Comparison of ENCODE assay signal across 8 mouse cellular contexts in the genomic region with DNA sequence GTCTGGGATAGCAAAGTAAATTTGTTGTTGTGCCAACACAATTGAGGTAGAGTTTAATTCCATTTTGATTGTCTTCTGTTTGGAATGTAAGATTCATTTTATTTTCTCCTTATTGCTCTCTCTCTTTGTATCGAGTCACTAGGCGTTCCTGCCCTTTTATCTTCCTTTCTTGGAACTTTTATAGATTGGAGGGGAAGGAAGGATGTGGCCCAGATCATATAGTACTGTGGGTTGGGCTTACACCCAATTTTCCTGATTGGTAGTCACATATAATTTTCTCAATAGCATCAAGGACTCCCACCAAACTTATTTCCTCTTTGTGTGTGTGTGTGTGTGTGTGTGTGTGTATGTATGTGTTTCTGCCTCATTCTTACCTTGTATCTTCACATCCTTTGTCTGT. TPM values are rescaled to one million over a fixed set of nuclear protein-coding genes. Genes with fewer than 3 reads are reported as not detected.
DNase-seq lines count a peak whose midpoint lies in the region; ATAC-seq and TF ChIP-seq lines count a peak whose summit lies in the region.

No protein-coding gene starts in this region.

- WGBS in heart, embryonic 15.5 days: 6% methylated on average over 2 of the region's 2 CpGs
- 16% methylated on average over 2 of the region's 2 CpGs for WGBS in midbrain, embryonic 10.5 days

- no peak for DNase-seq in heart, adult 8-10 months (ENCODE audit: low spot score)
- peak; percentile 51 for DNase-seq in MEL (ENCODE audit: low read depth, low spot score)
- no peak for DNase-seq in midbrain, embryonic 10.5 days (ENCODE audit: low spot score)
- DNase-seq in cerebellum, postnatal 10 days: no peak
- no peak for DNase-seq in spleen, postnatal 14 days (ENCODE audit: low spot score in 2 of 2)

- TF ChIP-seq POLR2A in MEL (IDR thresholded peaks at IDR 0.05; ENCODE audit: control insufficient read depth in 1 of 2, insufficient read depth in 1 of 2, low read depth in 1 of 2, low read length in 2 of 2, poor library complexity in 1 of 2): no peak

- TF ChIP-seq EP300 in MEL (IDR thresholded peaks at IDR 0.05; ENCODE audit: low read depth in 1 of 2, low read length in 2 of 2): no peak

- no peaks in the 10 kb centered on the region for H3K9me3 ChIP-seq in heart, embryonic 15.5 days (replicated peaks)
- H3K9me3 ChIP-seq in MEL (replicated peaks; ENCODE audit: insufficient read depth, low read length): no peaks in the 10 kb centered on the region
- H3K9me3 ChIP-seq in midbrain, embryonic 10.5 days (replicated peaks): no peaks in the 10 kb centered on the region

- H3K27ac ChIP-seq in heart, embryonic 15.5 days: peak overlapping the region; percentile 82
- H3K27ac ChIP-seq in MEL (ENCODE audit: control insufficient read depth, low read depth, low read length): peak overlapping the region; percentile 90
- H3K27ac ChIP-seq in midbrain, embryonic 10.5 days (replicated peaks): peak overlapping the region; percentile 96

- no peak for TF ChIP-seq CTCF in MEL (IDR thresholded peaks at IDR 0.05 in 2 of 3, conservative IDR thresholded peaks at IDR 0.05 in 1 of 3; ENCODE audit: control insufficient read depth in 1 of 3, insufficient read depth in 1 of 3, low read depth in 2 of 3, low read length in 3 of 3, poor library complexity in 1 of 3, severe bottlenecking in 1 of 3)

- peaks cover 29% of the 10 kb centered on the region for H3K79me2 ChIP-seq in MEL (ENCODE audit: control insufficient read depth, insufficient read depth, low read length, poor library complexity)

- H3K9ac ChIP-seq in heart, embryonic 15.5 days: peak overlapping the region; percentile 77
- H3K9ac ChIP-seq in MEL (ENCODE audit: control insufficient read depth, low read depth, low read length, poor library complexity, severe bottlenecking): peak overlapping the region; percentile 95

- H3K36me3 ChIP-seq in heart, embryonic 15.5 days: peaks cover 5% of the 10 kb centered on the region; the same call in 1 of the 2 replicates
- H3K36me3 ChIP-seq in MEL (ENCODE audit: control insufficient read depth in 1 of 2, insufficient read depth in 2 of 2, low read length in 2 of 2): peaks cover 9 to 23% of the 10 kb centered on the region in 2 experiments
- H3K36me3 ChIP-seq in midbrain, embryonic 10.5 days: peaks cover 42% of the 10 kb centered on the region

- TF ChIP-seq RAD21 in MEL (IDR thresholded peaks at IDR 0.05; ENCODE audit: low read depth, low read length): no peak

- H3K4me2 ChIP-seq in heart, embryonic 15.5 days: peak overlapping the region; percentile 78

- no peaks in the 10 kb centered on the region for H3K27me3 ChIP-seq in heart, embryonic 15.5 days
- peaks cover 0 to 1% of the 10 kb centered on the region in 2 experiments; a peak in 1 of 4 replicates for H3K27me3 ChIP-seq in MEL (ENCODE audit: control insufficient read depth in 1 of 2, insufficient read depth in 2 of 2, low read length in 2 of 2)
- no peaks in the 10 kb centered on the region for H3K27me3 ChIP-seq in midbrain, embryonic 10.5 days (ENCODE audit: low read depth, poor library complexity, severe bottlenecking)

- peaks cover 18% of the 10 kb centered on the region for H3K4me1 ChIP-seq in heart, embryonic 15.5 days (replicated peaks)
- peaks cover 6% of the 10 kb centered on the region in 2 experiments for H3K4me1 ChIP-seq in MEL (ENCODE audit: control insufficient read depth in 1 of 2, insufficient read depth in 2 of 2, low read length in 2 of 2)
- H3K4me1 ChIP-seq in midbrain, embryonic 10.5 days: peaks cover 26% of the 10 kb centered on the region

- H3K4me3 ChIP-seq in heart, embryonic 15.5 days: peak overlapping the region; percentile 97
- H3K4me3 ChIP-seq in MEL (ENCODE audit: control insufficient read depth in 1 of 2, insufficient read depth in 1 of 2, low read depth in 2 of 2, low read length in 2 of 2): peak overlapping the region; percentile 66 to 86
- peak overlapping the region; percentile 85 for H3K4me3 ChIP-seq in midbrain, embryonic 10.5 days

- ATAC-seq in heart, embryonic 15.5 days (replicated peaks; ENCODE audit: insufficient number of reproducible peaks, insufficient read depth, low FRiP score, low read depth): no peak
- 0 out of 2 replicates have a peak, but pooled peaks have one; percentile 11 for ATAC-seq in granulocyte monocyte progenitor cell, adult 5-6 weeks (replicated peaks; ENCODE audit: poor library complexity, severe bottlenecking)
- ATAC-seq in cerebellum, adult (ENCODE audit: insufficient number of reproducible peaks, low FRiP score, low TSS enrichment): no peak

TF ChIP-seq in MEL, 35 proteins besides CTCF, POLR2A, EP300 and RAD21:
- TF ChIP-seq CHD2 (IDR thresholded peaks at IDR 0.05; ENCODE audit: low read length): no peak
- TF ChIP-seq USF1 (IDR thresholded peaks at IDR 0.05; ENCODE audit: low read depth, low read length): no peak
- no peak for TF ChIP-seq E2F4 (IDR thresholded peaks at IDR 0.05; ENCODE audit: borderline replicate concordance, low read depth, low read length)
- no peak for TF ChIP-seq NELFE (IDR thresholded peaks at IDR 0.05; ENCODE audit: low read depth, low read length)

RNA-seq across cellular contexts. Expression of a gene that starts 0.7 kb away (rescaled TPM):
- 47.3 and 49.9 TPM in 2 replicates for polyA plus RNA-seq in heart, embryonic 15.5 days (2015; fragmentation: Nextera tagmentation; extraction: Ambion mirVana)
- 1 to 10 TPM in 2 of 4 experiments, under 1 TPM in 2; 0.65 to 1.4 (median 0.91) TPM for total RNA-seq in heart, adult 8-10 months (2022)
- 59.3 and 68.3 TPM in 2 replicates for total RNA-seq in MEL (2012; rRNA removed)
- 100 to 1,000 TPM in 1 of 2 experiments, not detected in 1; 131 TPM for polyA plus RNA-seq in MEL (2012; ENCODE audit: insufficient read depth in 1 of 2, insufficient read length in 2 of 2, low read depth in 1 of 2, low replicate concordance in 2 of 2, missing spikeins in 1 of 2)
- 51.4 and 56.0 TPM in 2 replicates for total RNA-seq in granulocyte monocyte progenitor cell, adult 5-6 weeks (2014; fragmentation: Nextera tagmentation)
- 96.9 and 105 TPM in 2 replicates for total RNA-seq in granulocyte monocyte progenitor cell, adult 5-6 weeks (2017)
- 153 TPM in 2 replicates for polyA plus RNA-seq in midbrain, embryonic 10.5 days (2016; fragmentation: Nextera tagmentation; extraction: Ambion mirVana)

RNA-seq across cellular contexts. Expression of a gene that starts 16.9 kb away (rescaled TPM):
- 69.5 and 80.7 TPM in 2 replicates for polyA plus RNA-seq in heart, embryonic 15.5 days (2015; fragmentation: Nextera tagmentation; extraction: Ambion mirVana)
- 10 to 100 TPM; 46.9 to 66.6 (median 51.4) TPM for total RNA-seq in heart, adult 8-10 months (2022)
- total RNA-seq in MEL (2012; rRNA removed): 4.8 and 6.5 TPM in 2 replicates
- 10 to 100 TPM in 1 of 2 experiments, not detected in 1; 23.9 TPM for polyA plus RNA-seq in MEL (2012; ENCODE audit: insufficient read depth in 1 of 2, insufficient read length in 2 of 2, low read depth in 1 of 2, low replicate concordance in 2 of 2, missing spikeins in 1 of 2)
- 13.2 and 27.8 TPM in 2 replicates for total RNA-seq in granulocyte monocyte progenitor cell, adult 5-6 weeks (2014; fragmentation: Nextera tagmentation)
- total RNA-seq in granulocyte monocyte progenitor cell, adult 5-6 weeks (2017): 10.3 and 25.2 TPM in 2 replicates
- 107 and 128 TPM in 2 replicates for polyA plus RNA-seq in midbrain, embryonic 10.5 days (2016; fragmentation: Nextera tagmentation; extraction: Ambion mirVana)

Comparison
In these comparisons a context has a peak if more than half of its experiments do, and no peak if none do; other contexts are left out.
1. RNA of a gene that starts 0.7 kb away (total RNA-seq): 51.4 to 105 TPM in granulocyte monocyte progenitor cell, adult 5-6 weeks and 59.3 to 68.3 TPM in MEL; 0.65 to 1.4 TPM in heart, adult 8-10 months; every median in the first group is over 10 times any median in the second.
2. Peak in every context shown above with its lines, with median percentiles within 50 percentile points of each other: H3K27ac ChIP-seq and H3K4me3 ChIP-seq.